Mouse (Mus musculus) spleen, adult 10 weeks (tissue): Measurements from ENCODE around the gene Gm21637. TPM values are rescaled to one million over a fixed set of nuclear protein-coding genes. Genes with fewer than 3 reads are reported as not detected.

Source experiments
- polyA plus RNA-seq: library from polyadenylated mRNA; stranded (reverse); fragments of 350-450 nt; fragmentation: Illumina TruSeq; extraction: RNeasy Lipid Tissue Mini Kit (QIAGEN cat#74804); gene quantifications from one replicate; pipeline ENCODE4 v1.2.3, GENCODE M21; 2015; ENCODE audit warnings: low replicate concordance; ENCODE audit not compliant: insufficient read depth

Gm21637 gene
- polyA plus RNA-seq, result not detected

GRCm38 (mm10) chrX:31961744-31962143, at the start of gene Gm21637:
Gene Gm21637 (plus strand): TSS chrX:31962044.

Other genes with a start within 250 kb of the Gm21637 start
- not detected for gene Btbd35f25, start 244.9 kb upstream of the Gm21637 start, polyA plus RNA-seq
- not detected for gene Btbd35f22, start 85.8 kb downstream of the Gm21637 start, polyA plus RNA-seq